Mouse (Mus musculus) stomach, postnatal 0 days (tissue): ENCODE measurements around the gene Rfc1. TPM values are rescaled to one million over a fixed set of nuclear protein-coding genes. Genes with fewer than 3 reads are reported as not detected.
"Not testable (repeated sequence)": the region's sequence is repeated elsewhere in the genome, so short reads cannot be mapped to it uniquely, and the experiment has no call there.

Experiments used
- ATAC-seq: fragments of 200-750 bp; cut with Nextera tagmentation; 2 replicates; pipeline ENCODE4 v1.8.0; 2017; ENCODE audit not compliant: low FRiP score, low TSS enrichment
- DNase-seq: peaks from one replicate; pipeline ENCODE4 v3.0.0-alpha.2; 2016; ENCODE audit warnings: low spot score
- H3K27ac ChIP-seq: fragments of 300-500 bp; sonication (generic); replicated peaks from 2 replicates; pipeline ENCODE4 v1.5.1; 2014; ENCODE audit warnings: mild to moderate bottlenecking, control low read depth
- H3K27me3 ChIP-seq: fragments of 300-500 bp; sonication (generic); 2 replicates; pipeline ENCODE4 v1.6.1; 2014; ENCODE audit warnings: low read length; ENCODE audit not compliant: control insufficient read depth, insufficient read depth
- H3K36me3 ChIP-seq: fragments of 300-500 bp; sonication (generic); 2 replicates; pipeline ENCODE4 v1.6.1; 2014; ENCODE audit warnings: low read length, mixed read lengths; ENCODE audit not compliant: control insufficient read depth, insufficient read depth
- H3K4me1 ChIP-seq: fragments of 300-500 bp; sonication (generic); replicated peaks from 2 replicates; pipeline ENCODE4 v1.6.1; 2014; ENCODE audit warnings: antibody characterized with exemption; ENCODE audit not compliant: control insufficient read depth, insufficient read depth
- H3K4me2 ChIP-seq: fragments of 300-500 bp; sonication (generic); replicated peaks from 2 replicates; pipeline ENCODE4 v1.6.1; 2014; ENCODE audit warnings: low read depth, mild to moderate bottlenecking, control low read depth, moderate library complexity
- H3K4me3 ChIP-seq: fragments of 300-500 bp; sonication (generic); 2 replicates; pipeline ENCODE4 v1.5.1; 2014; ENCODE audit warnings: low read depth, low read length, control low read depth
- H3K9ac ChIP-seq: fragments of 300-500 bp; sonication (generic); 2 replicates; pipeline ENCODE4 v1.6.1; 2014; ENCODE audit warnings: mild to moderate bottlenecking, low read length, control low read depth, mixed read lengths
- H3K9me3 ChIP-seq: fragments of 300-500 bp; sonication (generic); 2 replicates; pipeline ENCODE4 v1.6.1; 2016; ENCODE audit warnings: low read length; ENCODE audit not compliant: control insufficient read depth
- CTCF ChIP-seq: IDR thresholded peaks from 2 replicates; pipeline ENCODE4 v1.5.1; 2016; ENCODE audit warnings: antibody characterized with exemption, low read depth, mild to moderate bottlenecking, moderate library complexity
- EP300 ChIP-seq: optimal IDR thresholded peaks from 2 replicates; pipeline ENCODE3; 2016; ENCODE audit warnings: antibody characterized with exemption
- WGBS: fragments of 180-500 bp; shearing (Covaris S2); extraction: QIAGEN DNeasy Blood & Tissue Kit; methylation state at CpG from one replicate; pipeline ENCODE4 v1.1.7; 2014; 5-methylcytosine and 5-hydroxymethylcytosine counted together
- polyA plus RNA-seq: library from polyadenylated mRNA; unstranded; fragments of >200 nt; fragmentation: Nextera tagmentation; extraction: Ambion mirVana; gene quantifications from 2 replicates; pipeline ENCODE4 v1.2.1, GENCODE M21; 2015

Rfc1 gene
- polyA plus RNA-seq, 1 experiment from 2014 or later, result 43.7 TPM

GRCm38 (mm10) chr5:65322165-65322564 is 13.3 kb downstream of the Rfc1 start:
- Histone ChIP-seq H3K27ac (no peak overlapping the region), H3K9me3 (no peaks in the 10 kb centered on the region), H3K4me2 (no peak overlapping the region), H3K4me3 (no peak overlapping the region), H3K36me3 (peaks cover 3% of the 10 kb centered on the region; the same call in 1 of the 2 replicates), H3K9ac (no peak overlapping the region), H3K27me3 (no peaks in the 10 kb centered on the region), H3K4me1 (no peaks in the 10 kb centered on the region)
- 60% methylated on average over 10 of the region's 10 CpGs for WGBS
- ATAC-seq, result no peak
- TF ChIP-seq CTCF (no peak), EP300 (no peak)
- peak; percentile 29 for DNase-seq

- TF ChIP-seq CTCF, result no peak
- TF ChIP-seq EP300, result no peak
- no peak overlapping the region for H3K9ac ChIP-seq
- no peaks in the 10 kb centered on the region for H3K27me3 ChIP-seq
- peaks cover 6% of the 10 kb centered on the region; the same call in 1 of the 2 replicates for H3K36me3 ChIP-seq
- no peak overlapping the region for H3K4me3 ChIP-seq
- no peaks in the 10 kb centered on the region for H3K9me3 ChIP-seq
- no peak overlapping the region for H3K4me2 ChIP-seq
- ATAC-seq (no peak), DNase-seq (no peak)
- WGBS, result 85% methylated on average over 9 of the region's 9 CpGs
- H3K27ac ChIP-seq, result no peak overlapping the region
- H3K4me1 ChIP-seq, result no peaks in the 10 kb centered on the region
These were observed 16.3 kb downstream of the Rfc1 start for GRCm38 (mm10) chr5:65319176-65319575.

GRCm38 (mm10) chr5:65308866-65309265 is 26.6 kb downstream of the Rfc1 start:
- 91% methylated on average over 3 of the region's 3 CpGs for WGBS
- Histone ChIP-seq H3K9ac (no peak overlapping the region), H3K4me2 (no peak overlapping the region), H3K4me3 (no peak overlapping the region), H3K27ac (no peak overlapping the region), H3K4me1 (no peaks in the 10 kb centered on the region), H3K36me3 (peaks cover 7% of the 10 kb centered on the region; the same call in 1 of the 2 replicates), H3K27me3 (no peaks in the 10 kb centered on the region), H3K9me3 (no peaks in the 10 kb centered on the region)
- TF ChIP-seq EP300 (no peak), CTCF (no peak)
- DNase-seq, result no peak
- no peak for ATAC-seq

GRCm38 (mm10) chr5:65308208-65308607 is 27.3 kb downstream of the Rfc1 start:
- no peak overlapping the region for H3K27ac ChIP-seq
- no peak overlapping the region for H3K4me3 ChIP-seq
- H3K9ac ChIP-seq, result no peak overlapping the region
- no peak for TF ChIP-seq EP300
- TF ChIP-seq CTCF, result no peak
- DNase-seq, result no peak
- no peak overlapping the region for H3K4me2 ChIP-seq
- peaks cover 7% of the 10 kb centered on the region; the same call in 1 of the 2 replicates for H3K36me3 ChIP-seq
- no peak for ATAC-seq
- WGBS, result 91% methylated on average over 7 of the region's 7 CpGs
- no peaks in the 10 kb centered on the region for H3K4me1 ChIP-seq
- no peaks in the 10 kb centered on the region for H3K27me3 ChIP-seq
- no peaks in the 10 kb centered on the region for H3K9me3 ChIP-seq

- Histone ChIP-seq H3K36me3 (peaks cover 4% of the 10 kb centered on the region; the same call in 1 of the 2 replicates), H3K4me3 (no peak overlapping the region), H3K4me2 (no peak overlapping the region), H3K27me3 (no peaks in the 10 kb centered on the region), H3K4me1 (no peaks in the 10 kb centered on the region), H3K9me3 (no peaks in the 10 kb centered on the region), H3K27ac (no peak overlapping the region), H3K9ac (no peak overlapping the region)
- TF ChIP-seq EP300, result no peak
- no peak for TF ChIP-seq CTCF
- no peak for ATAC-seq
- DNase-seq, result no peak
- WGBS, result 79% methylated on average over 9 of the region's 9 CpGs
These were observed 30.0 kb downstream of the Rfc1 start for GRCm38 (mm10) chr5:65305516-65305915.

GRCm38 (mm10) chr5:65300121-65300520 is 35.3 kb downstream of the Rfc1 start:
- H3K36me3 ChIP-seq, result peaks cover 2% of the 10 kb centered on the region; the same call in 1 of the 2 replicates
- 94% methylated on average over 9 of the region's 9 CpGs for WGBS
- no peak overlapping the region for H3K4me3 ChIP-seq
- H3K4me1 ChIP-seq, result no peaks in the 10 kb centered on the region
- H3K9ac ChIP-seq, result no peak overlapping the region
- no peak overlapping the region for H3K27ac ChIP-seq
- TF ChIP-seq EP300 (no peak), CTCF (no peak)
- ATAC-seq, result no peak
- H3K9me3 ChIP-seq, result no peaks in the 10 kb centered on the region
- no peaks in the 10 kb centered on the region for H3K27me3 ChIP-seq
- DNase-seq, result no peak
- no peak overlapping the region for H3K4me2 ChIP-seq

GRCm38 (mm10) chr5:65299623-65300022 is 35.8 kb downstream of the Rfc1 start:
- H3K4me1 ChIP-seq, H3K9ac ChIP-seq, DNase-seq, H3K4me2 ChIP-seq, H3K27me3 ChIP-seq, ATAC-seq, H3K4me3 ChIP-seq, H3K36me3 ChIP-seq, H3K27ac ChIP-seq, H3K9me3 ChIP-seq: not testable (repeated sequence)
- WGBS, result 86% methylated on average over 1 of the region's 1 CpGs
